Mouse (Mus musculus): ENCODE data around the gene Vav3. TPM values are rescaled to one million over a fixed set of nuclear protein-coding genes. Genes with fewer than 3 reads are reported as not detected.

Vav3 gene
- total and polyA plus RNA-seq, 2 experiments from 2014 or later = 7.3 to 8.2 TPM

- H3K4me3 ChIP-seq (ENCODE audit: low read length) = no peak overlapping the region
- TF ChIP-seq CTCF (IDR thresholded peaks at IDR 0.05; ENCODE audit: low read depth) = peak; percentile 56
- H3K36me3 ChIP-seq (ENCODE audit: insufficient read depth, low read length) = no peaks in the 10 kb centered on the region
- H3K4me2 ChIP-seq (ENCODE audit: low read depth, low read length) = no peak overlapping the region
- H3K9ac ChIP-seq (replicated peaks; ENCODE audit: low read length) = no peak overlapping the region
- 56% methylated on average over 4 of the region's 4 CpGs for WGBS
- ATAC-seq (peak; percentile 56; the same call in 1 of the 2 replicates), DNase-seq (ENCODE audit: low spot score) (peak; percentile 60)
- H3K9me3 ChIP-seq (ENCODE audit: low read length) = no peaks in the 10 kb centered on the region
- H3K27me3 ChIP-seq (ENCODE audit: insufficient read depth, low read length) = no peaks in the 10 kb centered on the region
- no peaks in the 10 kb centered on the region for H3K4me1 ChIP-seq (ENCODE audit: insufficient read depth, low read length)
- no peak overlapping the region for H3K27ac ChIP-seq
Observed at GRCm38 (mm10) chr3:109528688-109529087, 188.2 kb downstream of the Vav3 start.

- no peak for TF ChIP-seq CTCF (IDR thresholded peaks at IDR 0.05; ENCODE audit: low read depth)
- 88% methylated on average over 3 of the region's 3 CpGs for WGBS
- H3K4me1 ChIP-seq (ENCODE audit: insufficient read depth, low read length) = no peaks in the 10 kb centered on the region
- H3K27ac ChIP-seq = no peak overlapping the region
- no peak overlapping the region for H3K4me2 ChIP-seq (ENCODE audit: low read depth, low read length)
- no peak overlapping the region for H3K4me3 ChIP-seq (ENCODE audit: low read length)
- no peak overlapping the region for H3K9ac ChIP-seq (replicated peaks; ENCODE audit: low read length)
- H3K27me3 ChIP-seq (ENCODE audit: insufficient read depth, low read length) = no peaks in the 10 kb centered on the region
- no peaks in the 10 kb centered on the region for H3K36me3 ChIP-seq (ENCODE audit: insufficient read depth, low read length)
- ATAC-seq (no peak), DNase-seq (ENCODE audit: low spot score) (no peak)
- no peaks in the 10 kb centered on the region for H3K9me3 ChIP-seq (ENCODE audit: low read length)
Observed at GRCm38 (mm10) chr3:109537686-109538085, 197.2 kb downstream of the Vav3 start.

- 56% methylated on average over 4 of the region's 4 CpGs for WGBS
- DNase-seq (ENCODE audit: low spot score) = no peak
- Histone ChIP-seq H3K27ac (no peak overlapping the region), H3K9ac (replicated peaks; ENCODE audit: low read length) (no peak overlapping the region), H3K27me3 (ENCODE audit: insufficient read depth, low read length) (no peaks in the 10 kb centered on the region), H3K4me3 (ENCODE audit: low read length) (no peak overlapping the region), H3K9me3 (ENCODE audit: low read length) (no peaks in the 10 kb centered on the region), H3K4me1 (ENCODE audit: insufficient read depth, low read length) (no peaks in the 10 kb centered on the region), H3K36me3 (ENCODE audit: insufficient read depth, low read length) (no peaks in the 10 kb centered on the region), H3K4me2 (ENCODE audit: low read depth, low read length) (no peak overlapping the region)
- no peak for TF ChIP-seq CTCF (IDR thresholded peaks at IDR 0.05; ENCODE audit: low read depth)
- no peak for ATAC-seq
Observed at GRCm38 (mm10) chr3:109540009-109540408, 199.6 kb downstream of the Vav3 start.

- no peak for TF ChIP-seq CTCF (IDR thresholded peaks at IDR 0.05; ENCODE audit: low read depth)
- no peak overlapping the region for H3K27ac ChIP-seq
- ATAC-seq = no peak
Observed at GRCm38 (mm10) chr3:109544476-109545221, 204.2 kb downstream of the Vav3 start.

GRCm38 (mm10) chr3:109557329-109557728 lies 216.9 kb downstream of the Vav3 start:
- TF ChIP-seq CTCF (IDR thresholded peaks at IDR 0.05; ENCODE audit: low read depth) = no peak
- H3K4me3 ChIP-seq (ENCODE audit: low read length) = no peak overlapping the region
- H3K27ac ChIP-seq = no peak overlapping the region
- WGBS = 60% methylated on average over 2 of the region's 2 CpGs
- no peaks in the 10 kb centered on the region for H3K27me3 ChIP-seq (ENCODE audit: insufficient read depth, low read length)
- DNase-seq (ENCODE audit: low spot score) (no peak), ATAC-seq (0 out of 2 replicates have a peak, but pooled peaks have one; percentile 40)
- H3K9me3 ChIP-seq (ENCODE audit: low read length) = no peaks in the 10 kb centered on the region
- no peak overlapping the region for H3K9ac ChIP-seq (replicated peaks; ENCODE audit: low read length)
- no peaks in the 10 kb centered on the region for H3K36me3 ChIP-seq (ENCODE audit: insufficient read depth, low read length)
- H3K4me2 ChIP-seq (ENCODE audit: low read depth, low read length) = no peak overlapping the region
- peaks cover 11% of the 10 kb centered on the region; the same call in 1 of the 2 replicates for H3K4me1 ChIP-seq (ENCODE audit: insufficient read depth, low read length)

More at GRCm38 (mm10) chr3:109544476-109545221, 204.2 kb downstream of the Vav3 start:
- peak; percentile 20 for DNase-seq (ENCODE audit: low spot score)
- 51% methylated on average over 7 of the region's 7 CpGs for WGBS
- no peaks in the 10 kb centered on the region for H3K27me3 ChIP-seq (ENCODE audit: insufficient read depth, low read length)
- no peak overlapping the region for H3K4me2 ChIP-seq (ENCODE audit: low read depth, low read length)
- H3K4me3 ChIP-seq (ENCODE audit: low read length) = no peak overlapping the region
- no peaks in the 10 kb centered on the region for H3K36me3 ChIP-seq (ENCODE audit: insufficient read depth, low read length)
- H3K9me3 ChIP-seq (ENCODE audit: low read length) = no peaks in the 10 kb centered on the region; the same call in 1 of the 2 replicates
- no peak overlapping the region for H3K9ac ChIP-seq (replicated peaks; ENCODE audit: low read length)
- H3K4me1 ChIP-seq (ENCODE audit: insufficient read depth, low read length) = no peaks in the 10 kb centered on the region

- WGBS = 21% methylated on average over 4 of the region's 4 CpGs
- no peak overlapping the region for H3K9ac ChIP-seq (replicated peaks; ENCODE audit: low read length)
- H3K27me3 ChIP-seq (ENCODE audit: insufficient read depth, low read length) = no peaks in the 10 kb centered on the region
- H3K36me3 ChIP-seq (ENCODE audit: insufficient read depth, low read length) = no peaks in the 10 kb centered on the region
- peak; percentile 64 for DNase-seq (ENCODE audit: low spot score)
- H3K9me3 ChIP-seq (ENCODE audit: low read length) = no peaks in the 10 kb centered on the region
- H3K27ac ChIP-seq = no peak overlapping the region
- TF ChIP-seq CTCF (IDR thresholded peaks at IDR 0.05; ENCODE audit: low read depth) = no peak
- peak overlapping the region; percentile 5; the same call in 1 of the 2 replicates for H3K4me2 ChIP-seq (ENCODE audit: low read depth, low read length)
- H3K4me3 ChIP-seq (ENCODE audit: low read length) = no peak overlapping the region
- ATAC-seq = peak; percentile 76
- peaks cover 11% of the 10 kb centered on the region; the same call in 1 of the 2 replicates for H3K4me1 ChIP-seq (ENCODE audit: insufficient read depth, low read length)
Observed at GRCm38 (mm10) chr3:109561295-109561694, 220.8 kb downstream of the Vav3 start.

- WGBS = 34% methylated on average over 7 of the region's 7 CpGs
- ATAC-seq (peak; percentile 35; the same call in 1 of the 2 replicates), DNase-seq (ENCODE audit: low spot score) (no peak)
- H3K9me3 ChIP-seq (ENCODE audit: low read length) = no peaks in the 10 kb centered on the region
- TF ChIP-seq CTCF (IDR thresholded peaks at IDR 0.05; ENCODE audit: low read depth) = no peak
- no peaks in the 10 kb centered on the region for H3K36me3 ChIP-seq (ENCODE audit: insufficient read depth, low read length)
- no peak overlapping the region for H3K9ac ChIP-seq (replicated peaks; ENCODE audit: low read length)
- H3K27ac ChIP-seq = no peak overlapping the region
- peak overlapping the region; percentile 5; the same call in 1 of the 2 replicates for H3K4me2 ChIP-seq (ENCODE audit: low read depth, low read length)
- no peaks in the 10 kb centered on the region for H3K27me3 ChIP-seq (ENCODE audit: insufficient read depth, low read length)
- peaks cover 11% of the 10 kb centered on the region; the same call in 1 of the 2 replicates for H3K4me1 ChIP-seq (ENCODE audit: insufficient read depth, low read length)
- no peak overlapping the region for H3K4me3 ChIP-seq (ENCODE audit: low read length)
Observed at GRCm38 (mm10) chr3:109561776-109562175, 221.3 kb downstream of the Vav3 start.
